Mouse (Mus musculus) lung, adult 2 months (tissue): Measurements from ENCODE around the gene Tmem30c. TPM values are rescaled to one million over a fixed set of nuclear protein-coding genes. Genes with fewer than 3 reads are reported as not detected.

ENCODE experiments used
- DNase-seq: peaks from one replicate; pipeline ENCODE4 v3.0.0; 2022
- H3K4me1 ChIP-seq: fragments of 200-500 bp; 2 replicates; pipeline ENCODE4 v1.6.1; 2011; ENCODE audit warnings: low read length; ENCODE audit not compliant: control insufficient read depth, insufficient read depth
- H3K4me3 ChIP-seq: fragments of 200-500 bp; replicated peaks from 2 replicates; pipeline ENCODE3; 2011; ENCODE audit warnings: low read depth, mild to moderate bottlenecking, control low read depth, low read length; ENCODE audit errors: extremely low read depth
- CTCF ChIP-seq: fragments of 200-500 bp; IDR thresholded peaks from 2 replicates; pipeline ENCODE4 v1.5.1; 2011; ENCODE audit warnings: mild to moderate bottlenecking, low read length, control low read depth; ENCODE audit not compliant: insufficient read depth
- POLR2A ChIP-seq: fragments of 200-500 bp; IDR thresholded peaks from 2 replicates; pipeline ENCODE4 v1.6.1; 2011; ENCODE audit warnings: low read depth, mild to moderate bottlenecking, control low read depth, low read length, borderline replicate concordance; ENCODE audit errors: extremely low read depth
- WGBS: fragments of 180-500 bp; shearing (Covaris S2); methylation state at CpG from one replicate; pipeline ENCODE4 v1.1.7; 2018; 5-methylcytosine and 5-hydroxymethylcytosine counted together
- polyA plus RNA-seq: library from polyadenylated mRNA; depleted of rRNA; stranded (reverse); fragments of >200 nt; gene quantifications from 2 replicates; pipeline ENCODE4 v1.2.3, GENCODE M21; 2012

The Tmem30c gene
- polyA plus RNA-seq, 1 experiment: not detected

- Histone ChIP-seq H3K4me3 (no peak overlapping the region), H3K4me1 (peaks cover 13% of the 10 kb centered on the region)
- TF ChIP-seq POLR2A (no peak), CTCF (no peak)
- no peak for DNase-seq
- WGBS: 69% methylated on average over 8 of the region's 8 CpGs
Observed at GRCm38 (mm10) chr16:57318637-57319125, 26.0 kb upstream of the Tmem30c start.

- TF ChIP-seq CTCF (no peak), POLR2A (no peak)
- DNase-seq: no peak
- WGBS: 30% methylated on average over 13 of the region's 13 CpGs
- Histone ChIP-seq H3K4me1 (peaks cover 13% of the 10 kb centered on the region), H3K4me3 (no peak overlapping the region)
Observed at GRCm38 (mm10) chr16:57317882-57318636, 25.4 kb upstream of the Tmem30c start.

GRCm38 (mm10) chr16:57317127-57317526 lies 24.5 kb upstream of the Tmem30c start:
- no peak for DNase-seq
- Histone ChIP-seq H3K4me3 (no peak overlapping the region), H3K4me1 (peaks cover 13% of the 10 kb centered on the region)
- no peak for TF ChIP-seq POLR2A
- WGBS: 74% methylated on average over 4 of the region's 4 CpGs

GRCm38 (mm10) chr16:57315026-57315425 lies 22.4 kb upstream of the Tmem30c start:
- DNase-seq: no peak
- Histone ChIP-seq H3K4me1 (peaks cover 13% of the 10 kb centered on the region), H3K4me3 (no peak overlapping the region)
- TF ChIP-seq POLR2A (no peak), CTCF (no peak)
- 54% methylated on average over 9 of the region's 9 CpGs for WGBS

- DNase-seq: no peak
- no peak overlapping the region for H3K4me3 ChIP-seq
- H3K4me1 ChIP-seq: peaks cover 13% of the 10 kb centered on the region
- 84% methylated on average over 3 of the region's 3 CpGs for WGBS
- no peak for TF ChIP-seq POLR2A
- no peak for TF ChIP-seq CTCF
Observed at GRCm38 (mm10) chr16:57314236-57314635, 21.6 kb upstream of the Tmem30c start.

- Histone ChIP-seq H3K4me1 (peaks cover 12% of the 10 kb centered on the region), H3K4me3 (no peak overlapping the region)
- TF ChIP-seq CTCF (no peak), POLR2A (no peak)
- WGBS: 57% methylated on average over 3 of the region's 3 CpGs
- no peak for DNase-seq
Observed at GRCm38 (mm10) chr16:57313487-57313886, 20.8 kb upstream of the Tmem30c start.

- H3K4me3 ChIP-seq: no peak overlapping the region
- DNase-seq: no peak
- H3K4me1 ChIP-seq: 0 out of 2 replicates have a peak, but pooled peaks cover 1% of the 10 kb centered on the region
- TF ChIP-seq POLR2A (no peak), CTCF (no peak)
- WGBS: 80% methylated on average over 2 of the region's 2 CpGs
Observed at GRCm38 (mm10) chr16:57312130-57312529, 19.5 kb upstream of the Tmem30c start.

- Histone ChIP-seq H3K4me3 (no peak overlapping the region), H3K4me1 (no peaks in the 10 kb centered on the region)
- DNase-seq: no peak
- no peak for TF ChIP-seq POLR2A
- no peak for TF ChIP-seq CTCF
- 79% methylated on average over 6 of the region's 6 CpGs for WGBS
Observed at GRCm38 (mm10) chr16:57305463-57305862, 12.8 kb upstream of the Tmem30c start.

- no peak for DNase-seq
- WGBS: 70% methylated on average over 19 of the region's 19 CpGs
- Histone ChIP-seq H3K4me3 (no peak overlapping the region), H3K4me1 (no peaks in the 10 kb centered on the region)
- no peak for TF ChIP-seq CTCF
- TF ChIP-seq POLR2A: no peak
Observed at GRCm38 (mm10) chr16:57303716-57304115, 11.1 kb upstream of the Tmem30c start.
